Mouse (Mus musculus) testis, adult 2 months (tissue): ENCODE results near the gene Itgav.

Experiments used
- CTCF ChIP-seq: fragments of 200-500 bp; IDR thresholded peaks from 2 replicates; pipeline ENCODE4 v1.5.1; 2012; ENCODE audit warnings: low read depth, mild to moderate bottlenecking, inconsistent platforms, low read length, moderate library complexity; ENCODE audit not compliant: control insufficient read depth, insufficient read depth, insufficient replicate concordance
- POLR2A ChIP-seq: fragments of 200-500 bp; IDR thresholded peaks from 2 replicates; pipeline ENCODE4 v1.6.1; 2012; ENCODE audit warnings: low read depth, mild to moderate bottlenecking, inconsistent platforms, low read length, moderate library complexity; ENCODE audit not compliant: control insufficient read depth

- TF ChIP-seq CTCF (no peak), POLR2A (no peak)
These were observed 1.6 kb downstream of the Itgav start for GRCm38 (mm10) chr2:83725796-83726195.
